Mouse (Mus musculus) heart, adult 2 months (tissue): Measurements from ENCODE around the gene Rps19bp1. TPM values are rescaled to one million over a fixed set of nuclear protein-coding genes. Genes with fewer than 3 reads are reported as not detected.
A peak's percentile ranks its signal among the peaks of the same experiment; 100 is the strongest.

Source experiments
- DNase-seq, 2 experiments: peaks; one replicate each; pipeline ENCODE4 v3.0.0; 2021
- H3K27ac ChIP-seq: fragments of 200-600 bp; 2 replicates; pipeline ENCODE4 v1.8.1; 2022
- H3K27me3 ChIP-seq: fragments of 200-500 bp; 2 replicates; pipeline ENCODE4 v1.6.1; 2012; ENCODE audit warnings: mild to moderate bottlenecking, low read length, inconsistent platforms, mixed read lengths; ENCODE audit not compliant: control insufficient read depth, insufficient read depth
- H3K36me3 ChIP-seq: fragments of 200-500 bp; 2 replicates; pipeline ENCODE4 v1.6.1; 2012; ENCODE audit warnings: low read length, inconsistent platforms; ENCODE audit not compliant: control insufficient read depth, insufficient read depth
- H3K4me1 ChIP-seq: fragments of 200-500 bp; 2 replicates; pipeline ENCODE4 v1.6.1; 2011; ENCODE audit warnings: low read length; ENCODE audit not compliant: control insufficient read depth, insufficient read depth
- H3K4me3 ChIP-seq: fragments of 200-600 bp; 2 replicates; pipeline ENCODE4 v1.8.1; 2022
- H3K79me2 ChIP-seq: fragments of 200-500 bp; replicated peaks from 2 replicates; pipeline ENCODE4 v1.6.1; 2012; ENCODE audit warnings: mild to moderate bottlenecking, inconsistent platforms, low read length, moderate library complexity, mixed read lengths; ENCODE audit not compliant: control insufficient read depth, insufficient read depth
- H3K9ac ChIP-seq: fragments of 200-500 bp; 2 replicates; pipeline ENCODE4 v1.6.1; 2012; ENCODE audit warnings: low read depth, mild to moderate bottlenecking, control low read depth, inconsistent platforms, low read length, mixed read lengths
- CTCF ChIP-seq: fragments of 200-600 bp; IDR thresholded peaks from 2 replicates; pipeline ENCODE4 v1.8.1; 2022; ENCODE audit warnings: antibody characterized with exemption, mild to moderate bottlenecking, moderate library complexity
- EP300 ChIP-seq: fragments of 200-500 bp; IDR thresholded peaks from 2 replicates; pipeline ENCODE4 v1.6.1; 2011; ENCODE audit warnings: low read depth, low read length, control low read depth; ENCODE audit not compliant: insufficient read depth
- POLR2A ChIP-seq: fragments of 200-500 bp; IDR thresholded peaks from 2 replicates; pipeline ENCODE4 v1.6.1; 2011; ENCODE audit warnings: mild to moderate bottlenecking, low read depth, low read length, control low read depth; ENCODE audit not compliant: insufficient read depth
- WGBS: fragments of 180-500 bp; shearing (Covaris S2); methylation state at CpG from one replicate; pipeline ENCODE4 v1.1.7; 2018; 5-methylcytosine and 5-hydroxymethylcytosine counted together
- intact Hi-C: fragments of 180-260 bp; cut with DNase I; formaldehyde crosslinking; loops from one replicate; pipeline ENCODE4 v1.15.1; 2025
- polyA plus RNA-seq: library from polyadenylated mRNA; depleted of rRNA; stranded (reverse); fragments of >200 nt; gene quantifications from 2 replicates; pipeline ENCODE4 v1.2.3, GENCODE M21; 2012
- total RNA-seq, 2 experiments: library from RNA; stranded (reverse); gene quantifications; 2 replicates each; pipeline ENCODE4 v1.2.3; 2021

Gene Rps19bp1
- total and polyA plus RNA-seq, 3 experiments = 12.7 to 16.4 (median 15.6) TPM

GRCm38 (mm10) chr15:80289436-80289835, 25.3 kb upstream of the Rps19bp1 start:
- no peak overlapping the region for H3K27ac ChIP-seq
- TF ChIP-seq POLR2A (no peak), CTCF (peak; percentile 80)
- no peak overlapping the region for H3K9ac ChIP-seq
- H3K79me2 ChIP-seq = no peaks in the 10 kb centered on the region
- peak; percentile 57 to 65 for DNase-seq
- H3K4me3 ChIP-seq = no peak overlapping the region
- 10% methylated on average over 10 of the region's 10 CpGs for WGBS
- no peaks in the 10 kb centered on the region for H3K4me1 ChIP-seq
- intact Hi-C loops = loop anchor here (1.0 to 2.0 kb wide), 2 partner anchors 405 to 415 kb away; no protein-coding TSS in a partner anchor
- H3K27me3 ChIP-seq = peaks cover 7% of the 10 kb centered on the region
- H3K36me3 ChIP-seq = no peaks in the 10 kb centered on the region

GRCm38 (mm10) chr15:80288036-80288435, 23.9 kb upstream of the Rps19bp1 start:
- DNase-seq = no peak
- no peak overlapping the region for H3K4me3 ChIP-seq
- no peak overlapping the region for H3K27ac ChIP-seq
- intact Hi-C loops = loop anchor here (2.0 kb wide), 1 partner anchor 407 kb away; no protein-coding TSS in a partner anchor
- no peaks in the 10 kb centered on the region for H3K36me3 ChIP-seq
- TF ChIP-seq POLR2A (no peak), CTCF (no peak), EP300 (no peak)
- WGBS = 7% methylated on average over 23 of the region's 23 CpGs
- no peaks in the 10 kb centered on the region for H3K4me1 ChIP-seq
- peaks cover 7% of the 10 kb centered on the region for H3K27me3 ChIP-seq
- no peak overlapping the region for H3K9ac ChIP-seq
- no peaks in the 10 kb centered on the region for H3K79me2 ChIP-seq

DNA sequence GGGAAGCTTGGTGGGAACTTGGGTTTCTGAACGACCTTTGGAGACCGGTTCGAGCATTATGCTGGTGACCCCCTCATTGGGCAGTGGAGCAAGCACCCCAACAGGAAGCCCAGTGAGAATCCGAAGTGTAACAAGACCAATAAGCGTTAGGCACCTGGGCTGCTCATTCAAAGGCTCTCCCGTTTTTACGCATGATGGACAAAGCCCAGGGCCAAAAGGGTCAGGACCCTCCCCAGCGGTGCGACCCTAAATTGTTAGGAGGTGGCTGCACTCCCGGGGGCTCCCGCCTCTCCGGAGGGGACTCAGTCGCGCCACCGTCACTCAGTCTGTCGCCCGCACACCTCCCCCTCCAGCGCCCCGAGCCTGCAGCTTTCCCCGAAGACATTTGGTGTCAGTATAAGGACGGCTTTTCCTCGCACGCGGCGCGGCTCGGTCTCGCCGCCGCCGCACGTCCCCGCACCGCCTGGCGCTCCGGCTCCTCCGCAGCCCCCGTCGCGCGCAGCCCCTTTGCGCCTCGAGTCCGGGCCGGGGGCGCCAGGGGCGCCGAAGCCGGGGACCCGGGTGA, 22.8 kb upstream of the Rps19bp1 start, which contains the start of gene Cacna1i:
Cacna1i (plus strand) TSS at position 388 of the 565 bp plus-strand sequence.
- H3K4me1 ChIP-seq = no peaks in the 10 kb centered on the region
- no peak within 1 kb of the TSS for H3K27ac ChIP-seq
- no peak within 1 kb of the TSS for H3K9ac ChIP-seq
- no peak for DNase-seq
- 3% methylated on average over 49 of the region's 50 CpGs for WGBS
- TF ChIP-seq EP300 (no peak), CTCF (no peak), POLR2A (no peak)
- H3K4me3 ChIP-seq = no peak within 1 kb of the TSS
- no peaks in the 10 kb centered on the region for H3K79me2 ChIP-seq
- H3K27me3 ChIP-seq = peaks cover 7% of the 10 kb centered on the region
- no peaks in the 10 kb centered on the region for H3K36me3 ChIP-seq
- intact Hi-C loops = no loop called here

DNA sequence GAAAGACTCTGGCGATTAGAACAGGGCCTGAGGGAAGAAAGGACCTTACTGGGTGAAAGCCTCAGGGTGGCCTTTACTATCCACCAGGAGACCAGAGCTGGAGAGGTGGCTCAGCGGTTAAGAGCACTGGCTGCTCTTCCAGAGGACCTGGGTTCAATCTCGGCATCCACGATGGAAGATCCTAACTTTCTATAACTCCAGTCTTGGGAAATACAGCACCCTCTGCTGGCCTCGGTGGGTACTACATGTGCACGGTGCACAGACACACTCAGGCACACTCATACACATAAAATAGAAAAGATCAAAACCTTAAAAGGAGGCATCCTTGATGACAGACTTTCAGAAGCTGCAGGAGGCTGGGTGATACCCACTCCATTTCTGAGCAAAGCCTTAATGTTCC, 16.5 kb upstream of the Rps19bp1 start:
- Histone ChIP-seq H3K27me3 (no peaks in the 10 kb centered on the region), H3K79me2 (no peaks in the 10 kb centered on the region), H3K9ac (no peak overlapping the region), H3K36me3 (no peaks in the 10 kb centered on the region), H3K27ac (no peak overlapping the region), H3K4me1 (no peaks in the 10 kb centered on the region), H3K4me3 (no peak overlapping the region)
- intact Hi-C loops = no loop called here
- no peak for DNase-seq
- 26% methylated on average over 6 of the region's 6 CpGs for WGBS
- TF ChIP-seq POLR2A = no peak
- TF ChIP-seq CTCF = peak; percentile 72

DNA sequence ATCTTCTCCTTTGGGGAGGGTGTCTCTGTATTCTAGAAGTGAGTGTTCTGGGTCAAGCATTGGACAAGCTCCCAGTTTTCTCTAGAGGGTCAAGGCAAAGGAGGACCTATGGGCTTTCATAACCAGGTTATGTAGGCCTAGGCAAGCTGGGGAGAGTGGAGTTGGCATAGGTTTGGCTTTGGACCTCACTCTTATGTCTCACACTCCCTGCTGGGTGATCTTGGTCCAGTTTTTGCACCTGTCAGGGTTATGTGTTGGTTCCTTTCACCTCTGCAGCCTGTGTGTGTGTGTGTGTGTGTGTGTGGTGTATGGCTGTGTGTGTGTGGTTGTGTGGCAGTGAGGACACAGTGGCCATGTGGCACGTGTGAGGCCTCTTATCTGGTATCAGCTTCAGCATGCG, 14.9 kb upstream of the Rps19bp1 start:
- Histone ChIP-seq H3K9ac (no peak overlapping the region), H3K27ac (no peak overlapping the region), H3K4me3 (no peak overlapping the region), H3K36me3 (no peaks in the 10 kb centered on the region), H3K27me3 (no peaks in the 10 kb centered on the region), H3K79me2 (no peaks in the 10 kb centered on the region), H3K4me1 (no peaks in the 10 kb centered on the region)
- TF ChIP-seq EP300 (no peak), POLR2A (no peak), CTCF (no peak)
- WGBS = 77% methylated on average over 2 of the region's 2 CpGs
- intact Hi-C loops = no loop called here
- no peak for DNase-seq

DNA sequence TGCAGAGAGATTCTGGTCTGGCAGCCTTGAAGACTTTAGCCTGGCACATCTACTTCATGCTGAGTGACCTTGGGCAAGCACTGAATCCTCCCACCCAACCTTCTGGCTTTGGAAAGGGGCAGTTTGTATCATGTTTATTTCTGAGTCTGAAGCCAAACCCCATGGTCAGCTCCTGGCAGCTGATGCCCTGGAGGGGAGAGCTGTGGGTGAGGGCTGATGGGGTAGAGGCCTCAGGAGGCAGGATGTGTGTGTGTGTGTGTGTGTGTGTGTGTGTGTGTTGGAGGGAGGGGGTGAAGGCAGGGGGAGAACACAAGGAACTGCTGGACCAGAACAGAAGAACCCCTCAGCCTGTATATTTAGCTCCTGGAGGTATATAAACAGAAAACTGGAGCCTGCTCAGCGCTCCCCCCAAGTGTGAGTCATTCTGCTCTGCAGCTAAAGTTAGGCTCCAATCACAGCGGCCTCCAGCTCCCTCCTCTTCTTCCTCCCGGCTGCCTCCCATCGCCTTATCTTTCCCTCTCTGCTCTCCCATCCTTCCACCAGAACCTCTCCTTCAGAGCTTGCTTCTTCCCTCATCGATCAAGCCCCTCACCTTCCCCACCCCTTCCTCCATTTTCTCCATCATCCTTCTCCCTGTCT, 14.1 kb upstream of the Rps19bp1 start:
- H3K36me3 ChIP-seq = no peaks in the 10 kb centered on the region
- H3K27ac ChIP-seq = no peak overlapping the region
- no peak overlapping the region for H3K4me3 ChIP-seq
- no peaks in the 10 kb centered on the region for H3K4me1 ChIP-seq
- intact Hi-C loops = no loop called here
- no peak for DNase-seq
- no peaks in the 10 kb centered on the region for H3K27me3 ChIP-seq
- H3K9ac ChIP-seq = no peak overlapping the region
- no peaks in the 10 kb centered on the region for H3K79me2 ChIP-seq
- 29% methylated on average over 5 of the region's 5 CpGs for WGBS
- no peak for TF ChIP-seq POLR2A
- TF ChIP-seq CTCF = no peak
- no peak for TF ChIP-seq EP300
